Mouse (Mus musculus) macrophage (primary cell): ENCODE data around the gene Adam19. TPM values are rescaled to one million over a fixed set of nuclear protein-coding genes. Genes with fewer than 3 reads are reported as not detected.

Experiments
- H3K27ac ChIP-seq: fragments of 350-480 bp; formaldehyde crosslinking; 2 replicates; pipeline ENCODE4 v1.9.0; 2021
- H3K36me3 ChIP-seq: fragments of 350-480 bp; formaldehyde crosslinking; 2 replicates; pipeline ENCODE4 v1.9.0; 2021; ENCODE audit errors: inconsistent target
- H3K4me3 ChIP-seq: fragments of 350-480 bp; formaldehyde crosslinking; 2 replicates; pipeline ENCODE4 v1.9.0; 2021; ENCODE audit errors: inconsistent target
- H3K79me2 ChIP-seq: fragments of 350-480 bp; formaldehyde crosslinking; 2 replicates; pipeline ENCODE4 v1.9.0; 2021; ENCODE audit errors: inconsistent target
- WGBS: methylation state at CpG from one replicate; pipeline ENCODE4 v1.1.7; 2026; ENCODE audit warnings: inconsistent platforms; ENCODE audit not compliant: missing documents; 5-methylcytosine and 5-hydroxymethylcytosine counted together
- polyA plus RNA-seq: library from polyadenylated mRNA; stranded (reverse); fragments of 250-400 nt; gene quantifications from 3 replicates; pipeline ENCODE4 v1.2.4, GENCODE M21; 2018; ENCODE audit warnings: inconsistent platforms

The Adam19 gene
- polyA plus RNA-seq, 1 experiment from 2014 or later = 13.4 TPM

GRCm38 (mm10) chr11:46116510-46116909 is 60.7 kb downstream of the Adam19 start:
- 0% methylated on average over 2 of the region's 2 CpGs for WGBS
- no peaks in the 10 kb centered on the region for H3K36me3 ChIP-seq
- no peak overlapping the region for H3K4me3 ChIP-seq
- peak overlapping the region; percentile 28 for H3K27ac ChIP-seq
- no peaks in the 10 kb centered on the region for H3K79me2 ChIP-seq

DNA sequence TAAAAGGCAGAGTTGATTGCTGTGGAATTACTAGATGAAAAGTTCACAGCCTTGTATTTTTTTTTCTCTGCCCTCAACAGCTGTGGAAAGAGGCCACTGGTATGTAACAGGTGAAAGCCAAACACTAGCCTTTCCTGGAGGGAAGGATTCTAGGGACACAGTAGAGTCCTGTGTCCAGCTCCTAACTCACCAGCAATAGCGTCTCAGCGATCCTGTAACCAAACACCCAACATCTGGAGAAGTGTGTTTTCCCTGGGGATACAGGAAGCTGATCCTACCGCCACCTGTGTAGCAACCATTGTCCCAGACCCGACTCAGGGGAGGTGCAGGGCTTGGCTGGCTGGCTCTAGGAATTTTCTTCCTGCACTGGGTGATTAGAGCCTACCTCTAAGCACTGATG is 63.8 kb downstream of the Adam19 start:
- H3K36me3 ChIP-seq = no peaks in the 10 kb centered on the region
- H3K79me2 ChIP-seq = no peaks in the 10 kb centered on the region
- H3K4me3 ChIP-seq = no peak overlapping the region
- peak overlapping the region; percentile 75 for H3K27ac ChIP-seq
- WGBS = 74% methylated on average over 4 of the region's 4 CpGs

GRCm38 (mm10) chr11:46120084-46120483 is 64.3 kb downstream of the Adam19 start:
- Histone ChIP-seq H3K36me3 (no peaks in the 10 kb centered on the region), H3K4me3 (no peak overlapping the region), H3K79me2 (no peaks in the 10 kb centered on the region), H3K27ac (peak overlapping the region; percentile 75)
- WGBS = 54% methylated on average over 10 of the region's 10 CpGs

DNA sequence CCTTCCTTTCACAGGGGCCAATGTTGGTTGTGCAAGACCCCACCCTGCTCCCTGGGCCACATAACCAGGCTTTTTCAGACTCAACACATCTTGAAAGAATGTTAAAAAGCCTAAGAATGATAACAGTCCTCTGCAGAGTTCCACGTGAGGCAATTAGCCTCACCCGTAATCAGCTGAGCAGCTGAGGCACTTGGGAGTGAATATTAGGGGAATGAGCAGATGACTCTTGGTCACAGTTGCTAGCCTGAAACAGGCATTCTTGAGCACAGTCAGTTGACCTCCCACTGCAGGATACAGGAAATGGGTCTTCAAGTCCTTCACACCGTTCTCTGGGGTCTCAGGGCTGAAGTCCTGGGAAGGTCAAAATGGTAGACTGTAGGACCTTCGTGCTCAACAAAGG is 65.9 kb downstream of the Adam19 start:
- H3K4me3 ChIP-seq = no peak overlapping the region
- WGBS = 96% methylated on average over 4 of the region's 4 CpGs
- H3K79me2 ChIP-seq = no peaks in the 10 kb centered on the region
- H3K36me3 ChIP-seq = no peaks in the 10 kb centered on the region
- H3K27ac ChIP-seq = peak overlapping the region; percentile 75; the same call in 1 of the 2 replicates

DNA sequence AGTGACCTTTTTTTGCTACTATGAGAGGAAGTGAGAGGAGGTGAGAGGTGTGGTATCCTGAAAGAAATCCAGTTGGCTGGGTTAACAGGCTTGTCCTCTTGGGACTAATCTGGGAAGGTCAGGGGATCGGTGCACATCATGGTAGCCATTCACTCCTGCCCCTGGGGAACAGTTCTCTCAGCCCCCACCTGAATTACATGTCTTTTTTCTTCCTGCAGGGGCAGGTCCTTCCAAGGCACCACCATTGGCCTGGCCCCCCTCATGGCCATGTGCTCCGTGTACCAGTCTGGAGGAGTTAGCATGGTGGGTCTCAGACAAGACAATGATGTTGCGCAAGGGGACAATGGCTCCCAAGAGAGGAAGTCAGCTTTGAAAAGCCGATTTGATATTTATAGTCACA is 67.1 kb downstream of the Adam19 start:
- 64% methylated on average over 4 of the region's 4 CpGs for WGBS
- H3K27ac ChIP-seq = no peak overlapping the region
- H3K36me3 ChIP-seq = no peaks in the 10 kb centered on the region
- no peaks in the 10 kb centered on the region for H3K79me2 ChIP-seq
- H3K4me3 ChIP-seq = no peak overlapping the region

DNA sequence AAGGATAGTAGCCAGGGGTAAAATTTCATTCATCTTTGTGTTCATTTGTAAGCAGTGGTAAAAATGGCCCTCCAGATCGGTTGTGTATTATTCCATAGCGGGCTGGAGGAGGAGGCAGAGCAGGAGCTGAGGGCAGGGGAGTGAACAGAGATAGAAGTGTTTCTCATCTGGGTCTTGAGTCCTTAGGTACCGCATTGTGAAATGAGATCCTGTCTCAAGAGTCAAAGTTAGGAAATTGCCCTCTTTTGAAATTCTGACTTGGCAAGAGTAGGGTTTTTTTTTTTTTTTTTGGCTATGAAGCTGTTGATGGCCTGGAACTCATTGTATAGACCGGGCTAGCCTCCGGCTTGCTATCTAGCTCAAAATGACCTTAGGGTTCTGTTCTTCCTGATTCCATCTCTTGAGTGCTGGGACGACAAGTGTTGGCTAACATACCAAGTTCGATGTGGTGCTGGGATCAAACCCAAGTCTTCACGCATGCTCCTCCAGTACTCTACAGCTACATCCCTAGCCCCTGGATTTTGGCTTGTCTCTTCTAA is 67.6 kb downstream of the Adam19 start:
- H3K4me3 ChIP-seq = no peak overlapping the region
- no peak overlapping the region for H3K27ac ChIP-seq
- no peaks in the 10 kb centered on the region for H3K79me2 ChIP-seq
- no peaks in the 10 kb centered on the region for H3K36me3 ChIP-seq
- WGBS = 73% methylated on average over 8 of the region's 8 CpGs

GRCm38 (mm10) chr11:46125093-46125834 is 69.5 kb downstream of the Adam19 start:
- H3K27ac ChIP-seq = no peak overlapping the region
- no peaks in the 10 kb centered on the region for H3K36me3 ChIP-seq
- 96% methylated on average over 12 of the region's 12 CpGs for WGBS

GRCm38 (mm10) chr11:46125835-46126229 is 70.0 kb downstream of the Adam19 start:
- Histone ChIP-seq H3K4me3 (no peak overlapping the region), H3K79me2 (no peaks in the 10 kb centered on the region), H3K36me3 (no peaks in the 10 kb centered on the region), H3K27ac (no peak overlapping the region)
- 85% methylated on average over 7 of the region's 7 CpGs for WGBS

More at GRCm38 (mm10) chr11:46125093-46125834, 69.5 kb downstream of the Adam19 start:
- no peaks in the 10 kb centered on the region for H3K79me2 ChIP-seq
- H3K4me3 ChIP-seq = no peak overlapping the region

- H3K27ac ChIP-seq = no peak overlapping the region
- WGBS = 84% methylated on average over 7 of the region's 7 CpGs
- H3K79me2 ChIP-seq = no peaks in the 10 kb centered on the region
- H3K4me3 ChIP-seq = no peak overlapping the region
- no peaks in the 10 kb centered on the region for H3K36me3 ChIP-seq
These were observed 70.5 kb downstream of the Adam19 start for GRCm38 (mm10) chr11:46126317-46126716.

- peak overlapping the region; percentile 62 for H3K27ac ChIP-seq
- no peak overlapping the region for H3K4me3 ChIP-seq
- H3K36me3 ChIP-seq = no peaks in the 10 kb centered on the region
- WGBS = 91% methylated on average over 11 of the region's 11 CpGs
- no peaks in the 10 kb centered on the region for H3K79me2 ChIP-seq
These were observed 71.1 kb downstream of the Adam19 start for GRCm38 (mm10) chr11:46126827-46127410.

DNA sequence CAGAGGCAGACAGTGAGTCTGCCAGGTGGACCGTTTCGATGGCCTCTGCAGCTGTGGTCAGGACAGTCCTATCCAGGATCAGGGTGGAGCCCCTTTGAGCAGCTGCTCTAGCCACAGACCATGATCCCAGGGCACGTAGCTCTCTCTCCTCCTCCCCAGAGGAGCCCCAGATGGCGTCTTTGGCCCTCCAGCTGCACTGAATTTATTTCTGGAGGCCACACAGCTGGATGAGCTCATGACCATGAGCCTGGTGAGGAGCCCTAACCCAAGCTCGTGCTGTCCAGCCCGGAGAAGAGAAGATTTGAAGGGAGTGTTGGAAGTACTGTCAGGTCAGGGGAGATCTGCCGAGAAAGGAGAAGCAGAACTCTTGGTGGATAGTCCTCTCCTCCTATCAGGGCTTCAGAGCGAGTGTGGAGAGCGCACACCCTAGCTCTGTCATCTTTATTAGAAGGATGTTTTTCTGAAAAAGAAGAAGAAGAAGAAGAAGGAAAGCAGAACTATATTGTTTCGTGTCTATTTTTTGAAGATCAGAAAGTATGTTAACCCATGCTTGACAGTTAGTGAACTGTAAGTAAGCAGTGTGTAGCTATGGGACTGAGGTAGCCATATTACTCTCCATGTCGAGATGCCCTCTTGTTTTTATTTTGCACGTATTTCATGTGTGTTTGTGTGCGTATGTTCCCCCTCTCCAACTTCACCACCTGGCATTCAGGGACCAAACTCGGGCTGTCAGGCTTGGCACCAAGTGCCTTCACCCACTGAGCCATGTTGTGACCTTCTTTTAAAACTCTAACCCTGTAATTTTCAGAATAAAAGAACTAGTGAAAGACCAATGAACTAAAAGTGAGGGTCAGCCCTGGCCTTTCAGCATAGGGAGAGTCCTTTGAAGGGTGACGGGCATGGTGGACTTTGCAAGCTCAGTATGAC is 72.1 kb downstream of the Adam19 start:
- H3K4me3 ChIP-seq = no peak overlapping the region
- H3K36me3 ChIP-seq = no peaks in the 10 kb centered on the region
- H3K27ac ChIP-seq = peak overlapping the region; percentile 62
- no peaks in the 10 kb centered on the region for H3K79me2 ChIP-seq
- WGBS = 58% methylated on average over 15 of the region's 15 CpGs

DNA sequence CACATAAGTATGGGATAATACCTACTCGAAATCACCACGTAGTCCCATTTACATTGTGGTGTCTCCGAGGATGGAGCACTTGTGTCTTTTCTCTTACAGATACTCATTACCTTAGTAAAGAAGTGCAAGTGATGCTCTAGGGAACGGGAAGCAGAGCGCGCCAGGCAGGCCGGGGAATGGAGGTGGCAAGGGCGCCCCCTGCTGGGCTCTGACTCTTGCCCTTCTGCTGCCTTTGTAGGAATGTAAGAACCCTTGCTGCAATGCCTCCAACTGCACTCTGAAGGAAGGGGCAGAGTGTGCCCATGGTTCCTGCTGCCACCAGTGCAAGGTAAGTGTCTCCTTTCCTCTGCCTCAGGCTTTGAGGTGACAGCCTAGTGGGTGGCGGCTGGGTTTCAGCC is 72.8 kb downstream of the Adam19 start:
- Histone ChIP-seq H3K27ac (peak overlapping the region; percentile 62), H3K36me3 (no peaks in the 10 kb centered on the region), H3K79me2 (no peaks in the 10 kb centered on the region), H3K4me3 (no peak overlapping the region)
- WGBS = 51% methylated on average over 9 of the region's 9 CpGs

GRCm38 (mm10) chr11:46131022-46131986 is 75.5 kb downstream of the Adam19 start:
- H3K4me3 ChIP-seq = no peak overlapping the region
- H3K27ac ChIP-seq = no peak overlapping the region
- H3K79me2 ChIP-seq = no peaks in the 10 kb centered on the region
- H3K36me3 ChIP-seq = no peaks in the 10 kb centered on the region
- WGBS = 90% methylated on average over 15 of the region's 17 CpGs

DNA sequence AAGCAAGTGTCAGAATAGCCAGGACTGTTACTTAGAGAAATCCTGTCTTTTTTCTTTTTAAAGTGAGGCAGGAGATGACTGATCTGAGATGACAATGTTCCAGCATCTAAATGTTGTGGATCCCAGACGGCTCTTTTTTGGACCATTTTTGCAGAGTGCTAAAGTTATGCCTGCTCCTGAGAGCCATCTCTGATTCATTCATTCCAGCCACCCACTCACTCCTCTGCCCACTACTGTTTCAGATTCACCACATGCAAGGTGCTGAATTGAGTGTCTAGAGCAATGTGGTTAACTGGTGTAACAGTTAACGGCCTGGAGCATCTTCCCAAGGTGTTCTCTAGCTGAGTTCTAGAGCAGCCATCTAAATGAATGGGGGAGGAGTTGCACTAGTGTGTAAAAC is 79.1 kb downstream of the Adam19 start:
- no peaks in the 10 kb centered on the region for H3K36me3 ChIP-seq
- H3K27ac ChIP-seq = no peak overlapping the region
- no peaks in the 10 kb centered on the region for H3K79me2 ChIP-seq
- 90% methylated on average over 2 of the region's 2 CpGs for WGBS
- no peak overlapping the region for H3K4me3 ChIP-seq
